Mouse (Mus musculus) CD4-positive, CD25-positive, alpha-beta regulatory T cell, adult 4 months (primary cell): ENCODE results near the gene Smbd1. TPM values are rescaled to one million over a fixed set of nuclear protein-coding genes. Genes with fewer than 3 reads are reported as not detected.

Experiments used
- ATAC-seq: one replicate; pipeline ENCODE4 v1.8.0; 2017
- polyA plus RNA-seq, 2 experiments: library from polyadenylated mRNA; unstranded; fragments of 100-300 nt; shearing (Covaris generic); gene quantifications; one replicate each; pipeline ENCODE4 v1.2.1; 2017

Smbd1 gene
- polyA plus RNA-seq, 2 experiments from 2014 or later, result not detected

GRCm38 (mm10) chr16:32812888-32813361 is 2.6 kb upstream of the Smbd1 start:
- peak; percentile 99 for ATAC-seq

DNA sequence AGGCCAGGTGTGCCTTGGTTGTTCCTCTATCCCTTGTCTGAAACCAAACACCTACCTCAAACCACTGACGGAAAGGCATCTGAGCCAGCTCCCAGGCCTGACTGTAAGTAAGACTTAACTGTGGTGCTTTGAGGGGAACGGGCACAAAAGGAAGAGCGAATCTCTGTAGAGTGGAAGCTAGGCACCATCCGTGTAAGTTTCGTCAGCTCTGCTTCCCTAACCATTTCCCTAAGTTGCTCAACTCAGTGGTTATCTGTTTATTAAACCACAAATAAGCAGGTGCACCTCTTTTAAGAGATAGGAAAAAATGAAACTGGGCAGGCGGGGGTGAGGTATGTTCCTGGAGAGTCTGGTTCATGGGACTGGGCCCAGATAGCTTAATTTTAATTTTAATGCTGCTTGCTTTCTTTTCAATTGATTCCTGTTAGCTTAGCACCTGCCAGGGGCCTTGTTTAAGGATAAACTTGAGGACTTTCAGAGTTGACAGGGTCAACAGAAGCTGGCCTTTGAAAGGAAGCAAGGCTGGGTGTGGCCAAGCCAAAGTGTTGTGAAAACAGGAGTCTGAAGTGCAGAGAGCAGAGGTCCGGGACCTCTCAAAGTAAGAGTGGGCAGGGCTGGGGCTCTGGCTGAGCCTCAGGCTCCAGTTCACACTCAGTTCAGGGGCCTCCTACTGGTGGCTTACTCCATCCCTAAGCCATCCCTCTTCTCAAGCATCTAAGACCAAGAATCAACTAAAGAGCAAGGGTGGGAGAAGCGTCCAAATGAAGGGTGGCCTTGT is 2.7 kb downstream of the Smbd1 start:
- no peak for ATAC-seq

DNA sequence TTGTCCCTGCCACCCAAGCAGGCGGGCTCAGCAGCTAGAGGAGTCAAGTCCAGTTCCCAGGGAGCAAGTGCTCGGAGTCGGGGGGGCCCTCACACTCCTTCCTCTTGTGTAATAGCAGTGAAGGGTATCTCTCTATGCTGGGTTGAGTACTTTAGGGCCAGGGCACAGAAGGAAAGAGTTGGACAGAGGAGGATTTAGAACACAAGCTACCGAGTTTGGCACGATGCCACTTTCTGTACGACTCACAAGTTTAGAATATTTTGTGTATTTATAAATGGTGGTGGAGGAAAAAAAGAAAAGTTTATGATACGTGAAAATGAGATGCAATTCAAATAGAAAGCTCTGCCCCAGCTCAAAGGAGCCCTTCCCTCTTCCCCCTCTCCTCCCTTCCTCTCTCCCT is 5.1 kb downstream of the Smbd1 start:
- no peak for ATAC-seq

DNA sequence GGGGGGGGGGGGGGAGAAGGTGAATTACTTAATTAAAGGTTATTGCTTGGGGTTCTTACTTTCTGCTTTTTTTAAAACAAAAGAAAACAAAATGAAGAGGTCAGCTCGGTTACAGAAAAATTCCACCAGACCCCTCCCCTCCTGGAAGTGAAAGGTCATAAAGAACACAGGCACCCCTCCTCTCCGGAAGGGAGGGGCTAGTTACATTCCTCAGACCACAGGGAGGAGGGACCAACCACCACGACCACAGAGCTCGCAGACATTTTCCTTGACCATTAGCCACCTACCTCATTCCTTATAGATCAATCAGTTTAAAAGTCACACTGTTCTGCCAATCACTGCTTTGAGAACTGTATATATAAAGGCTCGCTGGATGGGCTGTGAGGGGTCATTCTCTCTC is 6.4 kb downstream of the Smbd1 start:
- no peak for ATAC-seq

- no peak for ATAC-seq
These were observed 6.9 kb downstream of the Smbd1 start for GRCm38 (mm10) chr16:32803252-32803853.

DNA sequence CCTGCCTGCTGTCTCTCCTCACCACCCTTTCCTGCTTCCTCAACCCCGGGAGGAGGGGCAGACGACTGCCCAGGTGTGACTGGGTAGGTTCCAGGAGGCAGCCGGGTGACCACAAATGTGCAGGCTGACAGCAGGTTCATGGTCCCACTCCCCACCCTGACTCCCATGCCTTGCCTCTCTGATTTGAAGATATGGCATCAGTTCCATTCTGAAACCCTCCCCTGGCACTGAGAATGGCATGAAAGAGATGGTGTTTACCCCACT is 12.9 kb downstream of the Smbd1 start, which contains the start of gene Muc20:
TSS of gene Muc20 (minus strand) at position 10 of the 264 bp plus-strand sequence.
- no peak for ATAC-seq

DNA sequence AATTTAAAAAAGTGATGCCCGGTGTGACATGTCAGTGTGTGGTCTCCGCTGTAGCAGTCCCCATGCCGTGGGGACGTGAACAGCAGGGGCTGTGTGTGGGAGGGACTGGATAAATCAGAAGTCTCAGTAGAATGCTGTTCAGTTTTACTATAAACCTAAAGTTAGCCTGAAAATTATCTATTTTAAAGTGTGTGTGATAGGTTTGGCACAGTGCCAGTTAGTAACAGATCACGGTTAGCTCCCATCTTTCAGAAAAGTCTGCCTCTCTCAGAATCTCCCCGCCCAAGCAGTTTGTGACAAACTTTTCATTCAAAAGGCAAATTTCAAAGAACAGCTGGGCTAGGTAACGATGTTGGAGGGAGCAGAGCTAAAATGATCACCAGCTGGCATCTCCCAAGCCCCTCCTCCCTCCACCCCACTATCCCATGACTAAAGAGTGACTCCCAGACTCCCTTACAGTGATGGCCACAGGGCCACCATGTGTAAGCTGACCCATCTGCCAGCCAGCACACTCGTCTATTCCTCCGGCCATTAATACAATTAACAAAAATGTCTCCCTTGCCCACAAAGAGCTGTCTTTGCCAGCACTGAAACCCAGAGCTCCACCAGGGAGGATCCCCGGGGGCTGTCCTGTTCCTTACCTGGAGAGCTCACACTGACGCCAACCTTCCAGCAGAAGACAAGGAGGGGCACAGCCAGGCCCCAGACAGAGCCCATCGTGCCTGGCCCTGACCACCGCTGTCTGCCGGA is 13.4 kb downstream of the Smbd1 start:
- no peak for ATAC-seq

DNA sequence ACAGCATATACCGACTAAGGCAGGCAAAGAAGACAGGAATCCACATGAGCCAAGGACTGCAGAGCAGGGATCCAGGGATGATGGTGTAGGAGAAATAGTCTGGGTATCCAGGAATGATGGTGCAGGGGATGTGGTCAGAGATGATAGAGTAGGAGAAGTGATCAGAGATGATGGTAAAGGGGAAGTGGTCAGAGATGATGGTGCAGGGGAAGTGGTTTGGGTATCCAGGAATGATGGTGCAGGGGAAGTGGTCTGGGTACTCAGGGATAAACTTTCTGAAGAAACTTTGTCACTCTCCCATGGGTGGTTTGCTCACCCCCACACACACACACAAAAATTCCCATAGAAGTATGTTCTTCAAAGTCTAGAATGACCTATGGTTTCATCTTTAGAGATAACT is 15.1 kb downstream of the Smbd1 start:
- no peak for ATAC-seq

GRCm38 (mm10) chr16:32790056-32790455 is 20.2 kb downstream of the Smbd1 start:
- no peak for ATAC-seq

DNA sequence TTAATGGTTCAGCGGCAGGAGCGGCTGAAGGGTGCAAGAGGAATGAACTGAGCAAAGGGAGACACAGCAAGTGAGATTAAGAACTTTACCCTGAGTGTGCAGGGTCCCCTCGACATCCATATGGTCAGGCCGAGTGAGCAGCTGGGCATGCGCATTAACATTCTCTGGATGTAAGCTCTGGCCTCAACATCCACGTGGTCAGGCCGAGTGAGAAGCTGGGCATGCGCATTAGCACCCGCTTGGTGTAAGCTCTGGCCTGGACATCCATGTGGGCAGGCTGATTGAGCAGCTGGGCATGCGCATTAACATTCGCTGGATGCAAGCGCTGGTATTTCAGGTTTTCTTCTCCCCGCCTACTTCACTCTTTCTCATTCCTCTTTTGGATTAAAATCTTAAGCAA is 25.4 kb downstream of the Smbd1 start:
- ATAC-seq, result no peak

DNA sequence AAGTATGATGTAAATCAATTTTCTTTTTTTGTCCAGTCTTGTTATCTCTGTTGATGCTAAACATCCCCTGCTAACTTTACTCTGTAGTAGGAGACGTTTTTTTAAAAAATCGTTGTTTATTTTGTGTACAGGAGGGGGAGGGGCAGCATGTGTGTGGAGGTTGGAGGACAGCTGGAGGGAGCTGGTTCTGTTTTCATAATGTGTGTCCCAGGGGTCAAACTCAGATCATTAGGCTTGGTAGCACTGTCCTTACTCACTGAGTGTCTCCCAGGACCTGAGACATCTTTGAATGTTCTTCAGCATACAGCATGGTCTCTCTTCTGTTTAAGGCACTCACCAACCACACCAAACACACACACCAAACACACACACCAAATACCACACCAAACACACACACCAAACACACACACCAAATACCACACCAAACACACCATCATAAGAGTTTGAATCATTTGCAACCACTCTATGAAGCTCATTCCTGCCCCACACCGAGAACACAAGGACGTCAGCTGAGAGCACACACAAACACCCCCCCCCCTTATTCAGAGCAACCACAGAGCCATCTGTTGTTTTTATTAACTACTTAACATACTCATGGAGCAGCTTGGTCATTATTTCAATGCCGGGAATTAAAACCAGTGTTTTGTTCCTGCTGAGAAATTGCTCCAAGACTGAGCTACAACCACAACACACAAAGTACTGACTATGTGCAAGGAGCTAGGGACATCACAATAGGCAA is 26.8 kb downstream of the Smbd1 start:
- no peak for ATAC-seq

DNA sequence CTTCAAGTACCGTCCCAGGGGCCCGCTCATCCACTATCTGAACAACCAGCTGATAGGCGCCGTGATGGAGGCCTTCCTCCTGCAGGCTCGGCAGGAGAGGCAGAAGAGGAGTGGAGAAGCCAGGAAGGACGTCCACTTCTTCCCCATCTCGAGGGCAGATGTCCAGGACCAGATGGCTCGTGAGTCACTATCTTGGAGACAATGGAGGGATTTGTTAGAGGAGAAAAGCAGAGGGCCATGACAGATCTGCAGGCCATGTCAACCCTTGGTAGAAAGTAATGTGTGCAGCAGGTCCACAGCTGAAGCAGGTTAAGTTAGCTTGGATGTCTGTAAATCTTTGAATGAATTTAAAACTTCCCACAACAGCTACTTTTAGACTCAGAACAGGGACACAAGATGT is 31.3 kb downstream of the Smbd1 start:
- no peak for ATAC-seq

DNA sequence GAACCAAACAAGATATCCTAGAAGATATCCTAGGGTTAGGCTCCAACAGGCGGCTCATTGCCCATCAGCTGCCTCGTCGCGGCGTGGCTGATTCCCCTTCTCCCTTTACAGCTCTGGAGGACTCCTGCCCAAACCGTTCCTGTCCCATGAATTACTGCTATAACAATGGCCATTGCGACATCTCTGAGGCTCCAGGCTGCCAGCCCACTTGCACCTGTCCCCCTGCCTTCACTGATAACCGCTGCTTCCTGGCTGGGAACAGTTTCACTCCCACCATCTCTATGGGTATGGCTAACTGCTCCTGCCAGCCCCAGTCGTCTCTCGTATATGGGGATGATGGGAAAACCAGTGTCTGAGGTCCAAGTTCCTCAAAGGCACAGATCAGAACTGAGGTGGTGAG is 33.6 kb downstream of the Smbd1 start:
- ATAC-seq, result no peak

DNA sequence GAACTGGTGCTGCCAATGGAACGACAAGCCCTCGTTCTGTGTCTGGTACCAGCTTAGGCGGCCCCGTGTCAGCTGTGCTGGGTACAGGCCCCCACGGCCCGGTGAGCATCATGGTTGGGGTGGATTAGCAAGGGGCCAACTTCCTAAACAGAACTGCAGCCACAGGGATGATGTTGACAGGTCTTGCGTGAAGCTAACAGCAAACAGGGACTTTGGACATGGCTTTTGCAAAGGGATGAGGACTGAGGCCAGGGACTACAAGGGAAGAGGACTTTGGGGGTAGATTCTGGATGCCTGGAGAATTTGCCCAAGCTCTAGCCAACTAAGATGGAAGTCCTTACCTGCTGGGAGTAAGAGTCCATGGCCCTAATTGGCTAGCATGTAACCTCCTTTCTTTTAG is 43.4 kb downstream of the Smbd1 start:
- ATAC-seq, result no peak

DNA sequence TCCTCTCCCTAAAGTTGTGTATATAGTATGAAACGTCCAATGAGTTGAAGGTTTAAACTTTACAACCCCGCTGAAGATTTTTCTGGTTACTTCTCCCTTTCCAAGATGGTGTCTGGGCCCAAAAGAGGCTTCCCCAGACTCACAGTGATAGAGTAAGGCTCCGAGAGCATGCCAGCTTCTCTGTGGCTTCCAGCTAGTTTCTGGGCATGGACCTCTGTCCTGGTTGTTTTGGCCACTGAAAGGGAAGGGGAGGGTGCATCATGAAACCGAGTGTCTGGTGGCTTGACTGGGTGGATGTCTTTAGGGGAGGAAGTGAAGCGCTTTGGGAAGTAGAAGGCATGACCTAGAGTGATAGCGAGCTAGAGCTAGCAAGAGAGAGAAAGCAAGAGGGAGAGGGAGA is 45.3 kb downstream of the Smbd1 start:
- no peak for ATAC-seq

- ATAC-seq, result no peak
These were observed 45.7 kb downstream of the Smbd1 start for GRCm38 (mm10) chr16:32764550-32764949.

Other genes starting within 250 kb of the Smbd1 start
- 10 to 100 TPM; 18.1 to 19.5 TPM for gene Tfrc, start 201.6 kb downstream of the Smbd1 start, polyA plus RNA-seq
- 1 to 10 TPM; 4.8 to 8.9 TPM for gene Tnk2, start 166.6 kb downstream of the Smbd1 start, polyA plus RNA-seq
- not detected for gene Muc4, start 74.6 kb downstream of the Smbd1 start, polyA plus RNA-seq
- gene Muc20, start 13.0 kb downstream of the Smbd1 start, polyA plus RNA-seq, result under 1 TPM in 1 of 2 experiments, not detected in 1; 0.61 TPM
- gene Fyttd1, start 67.0 kb upstream of the Smbd1 start, polyA plus RNA-seq, result 10 to 100 TPM; 64.8 to 65.3 TPM
- 10 to 100 TPM; 13.3 to 19.6 TPM for gene Rubcn, start 67.3 kb upstream of the Smbd1 start, polyA plus RNA-seq
- gene Lrch3, start 103.6 kb upstream of the Smbd1 start, polyA plus RNA-seq, result 10 to 100 TPM; 19.4 to 23.0 TPM
- 1 to 10 TPM; 1.1 TPM for gene Iqcg, start 245.7 kb upstream of the Smbd1 start, polyA plus RNA-seq
- gene Rpl35a, start 246.0 kb upstream of the Smbd1 start, polyA plus RNA-seq, result 1,000 to 10,000 TPM; 1,192 to 1,593 TPM